Mouse (Mus musculus) olfactory bulb, adult 2 months (tissue): ENCODE data around the gene Dzip1.

ENCODE experiments used
- CTCF ChIP-seq: fragments of 200-500 bp; IDR thresholded peaks from 2 replicates; pipeline ENCODE4 v1.5.1; 2012; ENCODE audit warnings: low read depth, mild to moderate bottlenecking, low read length, moderate library complexity; ENCODE audit not compliant: insufficient read depth
- POLR2A ChIP-seq: fragments of 200-500 bp; IDR thresholded peaks from 2 replicates; pipeline ENCODE4 v1.6.1; 2012; ENCODE audit warnings: mild to moderate bottlenecking, low read depth, low read length, moderate library complexity; ENCODE audit not compliant: insufficient read depth

DNA sequence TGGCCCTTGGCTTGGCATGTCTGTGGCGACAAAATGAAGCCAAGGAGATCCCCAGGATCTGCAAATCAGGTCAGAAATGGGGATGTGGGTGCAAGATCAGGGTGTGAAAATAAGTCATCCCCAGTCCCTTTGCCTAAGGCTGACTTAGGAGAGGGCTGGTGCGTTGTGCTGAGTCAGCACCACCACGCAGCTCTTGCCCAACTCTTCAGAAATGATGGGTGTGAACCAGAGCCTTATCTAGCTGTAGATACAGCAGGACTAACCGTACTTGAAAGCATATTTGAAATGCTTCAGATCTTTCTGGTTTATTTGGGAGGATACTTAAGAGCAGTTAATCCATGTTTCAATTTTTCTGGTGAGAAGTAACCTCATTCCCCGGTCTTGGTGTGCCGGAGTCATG, 55.5 kb downstream of the Dzip1 start:
- TF ChIP-seq CTCF, result no peak
- TF ChIP-seq POLR2A, result no peak
